Mouse (Mus musculus) neural tube, embryonic 11.5 days (tissue): ENCODE measurements around the gene Lypd6b. TPM values are rescaled to one million over a fixed set of nuclear protein-coding genes. Genes with fewer than 3 reads are reported as not detected.

Experiments used
- ATAC-seq: fragments of 200-750 bp; cut with Nextera tagmentation; 2 replicates; pipeline ENCODE4 v1.8.0; 2017; ENCODE audit warnings: moderate number of reproducible peaks, mild to moderate bottlenecking, moderate TSS enrichment, moderate library complexity; ENCODE audit not compliant: insufficient read depth, low FRiP score, low TSS enrichment
- DNase-seq: peaks from one replicate; pipeline ENCODE4 v3.0.0-alpha.2; 2015; ENCODE audit warnings: low spot score
- H3K27ac ChIP-seq: fragments of 300-500 bp; sonication (generic); 2 replicates; pipeline ENCODE4 v1.5.1; 2014; ENCODE audit warnings: low read depth, mild to moderate bottlenecking, low read length
- H3K27me3 ChIP-seq: fragments of 300-500 bp; sonication (generic); 2 replicates; pipeline ENCODE4 v1.6.1; 2014; ENCODE audit warnings: mild to moderate bottlenecking, low read length, mixed read lengths; ENCODE audit not compliant: control insufficient read depth, insufficient read depth
- H3K36me3 ChIP-seq: fragments of 300-500 bp; sonication (generic); 2 replicates; pipeline ENCODE4 v1.6.1; 2014; ENCODE audit warnings: mild to moderate bottlenecking, low read length, moderate library complexity, mixed read lengths; ENCODE audit not compliant: control insufficient read depth, insufficient read depth
- H3K4me1 ChIP-seq: fragments of 300-500 bp; sonication (generic); 2 replicates; pipeline ENCODE4 v1.6.1; 2014; ENCODE audit warnings: low read length, mixed read lengths; ENCODE audit not compliant: control insufficient read depth, insufficient read depth
- H3K4me2 ChIP-seq: fragments of 300-500 bp; sonication (generic); 2 replicates; pipeline ENCODE4 v1.6.1; 2014; ENCODE audit warnings: low read depth, mild to moderate bottlenecking, moderate library complexity
- H3K4me3 ChIP-seq: fragments of 300-500 bp; sonication (generic); 2 replicates; pipeline ENCODE4 v1.5.1; 2014; ENCODE audit warnings: low read depth, low read length
- H3K9ac ChIP-seq: fragments of 300-500 bp; sonication (generic); 2 replicates; pipeline ENCODE4 v1.6.1; 2014; ENCODE audit warnings: mild to moderate bottlenecking, low read length
- H3K9me3 ChIP-seq: fragments of 300-500 bp; sonication (generic); 2 replicates; pipeline ENCODE4 v1.6.1; 2016; ENCODE audit warnings: low read length; ENCODE audit not compliant: control insufficient read depth
- WGBS: fragments of 180-500 bp; shearing (Covaris S2); extraction: QIAGEN DNeasy Blood & Tissue Kit; methylation state at CpG from one replicate; pipeline ENCODE4 v1.1.7; 2014; 5-methylcytosine and 5-hydroxymethylcytosine counted together
- polyA plus RNA-seq: library from polyadenylated mRNA; unstranded; fragments of >200 nt; fragmentation: Nextera tagmentation; extraction: Ambion mirVana; gene quantifications from 2 replicates; pipeline ENCODE4 v1.2.1, GENCODE M21; 2014

Lypd6b gene
- polyA plus RNA-seq, 1 experiment from 2014 or later, result 1.3 TPM

- WGBS, result 9% methylated on average over 1 of the region's 1 CpGs
- H3K36me3 ChIP-seq, result no peaks in the 10 kb centered on the region
- no peak for DNase-seq
Measured at GRCm38 (mm10) chr2:49825588-49825987, 38.1 kb downstream of the Lypd6b start.

DNA sequence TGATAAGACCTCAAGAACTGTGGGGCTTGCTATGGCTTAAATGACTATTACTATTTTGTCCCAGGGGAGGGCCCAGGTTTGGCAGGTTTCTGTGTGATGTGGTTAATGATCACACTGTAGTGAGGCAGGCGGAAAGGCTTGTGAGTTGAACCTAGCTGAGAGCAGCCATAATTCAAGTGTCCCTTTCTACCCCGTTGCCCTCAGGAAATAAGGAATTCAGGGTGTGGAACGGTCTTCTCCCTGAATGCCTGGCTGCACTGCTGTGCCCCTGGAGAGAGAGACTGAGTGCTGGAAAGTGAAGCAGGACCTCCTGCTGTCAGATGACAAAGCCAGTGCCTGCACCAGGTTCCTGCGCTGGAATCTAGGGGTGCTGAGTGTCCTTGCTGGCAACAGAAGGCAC, 40.3 kb downstream of the Lypd6b start:
- Histone ChIP-seq H3K9ac (no peak overlapping the region), H3K4me2 (no peak overlapping the region), H3K4me3 (no peak overlapping the region), H3K36me3 (no peaks in the 10 kb centered on the region), H3K9me3 (no peaks in the 10 kb centered on the region), H3K27ac (no peak overlapping the region), H3K4me1 (no peaks in the 10 kb centered on the region), H3K27me3 (no peaks in the 10 kb centered on the region)
- ATAC-seq, result no peak
- DNase-seq, result no peak
- 20% methylated on average over 4 of the region's 4 CpGs for WGBS

More at GRCm38 (mm10) chr2:49825588-49825987, 38.1 kb downstream of the Lypd6b start:
- Histone ChIP-seq H3K9me3 (no peaks in the 10 kb centered on the region), H3K4me3 (no peak overlapping the region), H3K9ac (no peak overlapping the region), H3K4me2 (no peak overlapping the region), H3K4me1 (no peaks in the 10 kb centered on the region), H3K27ac (no peak overlapping the region), H3K27me3 (no peaks in the 10 kb centered on the region)
- ATAC-seq, result no peak

GRCm38 (mm10) chr2:49830369-49830768, 42.9 kb downstream of the Lypd6b start:
- no peaks in the 10 kb centered on the region for H3K4me1 ChIP-seq
- no peak for DNase-seq
- no peak overlapping the region for H3K27ac ChIP-seq
- WGBS, result 96% methylated on average over 3 of the region's 3 CpGs
- no peak overlapping the region for H3K4me3 ChIP-seq
- H3K9me3 ChIP-seq, result no peaks in the 10 kb centered on the region
- no peak for ATAC-seq
- no peaks in the 10 kb centered on the region for H3K27me3 ChIP-seq
- no peaks in the 10 kb centered on the region for H3K36me3 ChIP-seq
- H3K4me2 ChIP-seq, result no peak overlapping the region
- H3K9ac ChIP-seq, result no peak overlapping the region

DNA sequence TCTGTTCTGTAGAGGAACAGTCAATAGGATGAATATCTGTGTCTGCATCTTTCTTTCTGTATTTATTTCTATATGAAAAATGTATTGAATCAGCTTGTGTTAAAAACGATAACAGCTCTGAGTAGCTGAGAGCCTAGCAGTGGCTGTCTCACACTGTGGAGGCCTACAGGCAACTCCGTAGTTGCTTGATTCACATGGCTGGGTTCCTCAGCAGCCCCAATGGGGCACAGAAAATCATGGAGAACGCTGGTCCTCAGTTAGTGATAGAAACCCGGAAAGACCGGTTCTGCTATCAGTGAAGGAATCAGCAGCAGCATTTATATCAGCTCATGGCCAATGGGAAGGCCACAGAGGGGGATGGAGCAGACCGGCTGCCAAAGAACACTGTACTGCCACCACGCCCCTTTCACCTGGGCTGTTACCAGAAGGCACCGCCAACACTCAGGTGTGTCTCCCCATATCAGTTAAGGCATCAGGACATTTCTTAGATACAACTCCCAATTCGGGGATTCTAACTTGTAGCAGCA, 44.9 kb downstream of the Lypd6b start:
- DNase-seq, result no peak
- H3K27ac ChIP-seq, result no peak overlapping the region
- H3K4me2 ChIP-seq, result no peak overlapping the region
- H3K9ac ChIP-seq, result no peak overlapping the region
- no peaks in the 10 kb centered on the region for H3K27me3 ChIP-seq
- H3K36me3 ChIP-seq, result no peaks in the 10 kb centered on the region
- H3K4me3 ChIP-seq, result no peak overlapping the region
- 88% methylated on average over 9 of the region's 9 CpGs for WGBS
- no peak for ATAC-seq
- H3K9me3 ChIP-seq, result no peaks in the 10 kb centered on the region
- H3K4me1 ChIP-seq, result no peaks in the 10 kb centered on the region

DNA sequence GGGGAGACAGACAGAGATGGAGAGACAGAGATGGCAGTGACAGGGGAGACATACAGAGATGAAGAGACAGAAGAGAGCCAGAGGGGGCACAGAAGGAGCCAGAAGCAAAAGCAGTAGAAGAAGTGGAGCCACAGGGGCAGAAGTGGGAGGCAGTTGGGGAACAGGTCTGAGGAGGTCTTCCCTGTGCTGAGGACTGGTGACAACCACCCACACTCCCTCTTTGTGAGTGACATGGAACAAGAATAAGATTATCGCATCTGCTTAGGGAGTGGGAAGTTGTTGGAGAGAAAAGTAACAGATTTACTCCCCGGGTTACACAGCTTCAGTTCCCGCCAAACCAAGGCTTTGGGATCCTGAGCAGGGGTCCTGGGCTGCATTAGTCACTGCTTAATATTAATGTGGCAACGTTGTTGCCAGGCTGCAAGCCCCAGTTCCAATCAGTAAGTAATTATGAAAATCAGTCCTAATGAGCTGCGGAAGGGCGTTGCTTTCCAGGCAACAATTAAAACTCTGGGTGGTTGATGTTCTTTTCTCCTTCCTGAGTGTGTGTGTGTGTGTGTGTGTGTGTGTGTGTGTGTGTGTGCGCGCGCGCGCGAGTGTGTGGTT, 50.1 kb downstream of the Lypd6b start:
- H3K27ac ChIP-seq, result no peak overlapping the region
- 67% methylated on average over 12 of the region's 12 CpGs for WGBS
- no peaks in the 10 kb centered on the region for H3K4me1 ChIP-seq
- no peaks in the 10 kb centered on the region for H3K27me3 ChIP-seq
- H3K9me3 ChIP-seq, result no peaks in the 10 kb centered on the region
- ATAC-seq (no peak), DNase-seq (no peak)
- no peak overlapping the region for H3K4me3 ChIP-seq
- H3K4me2 ChIP-seq, result no peak overlapping the region
- no peaks in the 10 kb centered on the region for H3K36me3 ChIP-seq
- H3K9ac ChIP-seq, result no peak overlapping the region

DNA sequence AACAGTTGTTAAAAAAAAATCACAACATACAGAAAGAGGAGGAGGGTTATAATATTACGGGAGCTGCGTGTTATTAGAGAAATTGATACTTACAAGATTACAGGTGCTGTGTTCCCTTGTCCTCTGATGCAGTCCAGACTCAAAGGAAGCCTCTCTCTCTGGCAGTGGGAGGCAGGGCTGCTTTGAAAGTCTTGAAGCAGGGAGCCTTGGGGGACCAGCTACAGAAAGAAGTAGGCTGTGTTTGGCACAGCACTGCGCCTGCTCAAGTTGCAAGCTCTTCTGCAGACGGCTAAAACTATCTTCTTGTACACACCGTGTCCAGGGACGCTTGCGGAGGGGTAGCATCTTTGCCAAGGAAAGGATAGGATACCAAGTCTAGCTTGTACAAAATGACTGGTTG, 51.1 kb downstream of the Lypd6b start:
- no peaks in the 10 kb centered on the region for H3K4me1 ChIP-seq

GRCm38 (mm10) chr2:49840573-49840972, 53.1 kb downstream of the Lypd6b start:
- 54% methylated on average over 6 of the region's 6 CpGs for WGBS
- Histone ChIP-seq H3K27me3 (no peaks in the 10 kb centered on the region), H3K9me3 (no peaks in the 10 kb centered on the region), H3K4me3 (no peak overlapping the region), H3K36me3 (no peaks in the 10 kb centered on the region), H3K4me1 (no peaks in the 10 kb centered on the region), H3K9ac (no peak overlapping the region), H3K27ac (no peak overlapping the region), H3K4me2 (no peak overlapping the region)
- ATAC-seq (no peak), DNase-seq (peak; percentile 19)

More for the DNA sequence above, 51.1 kb downstream of the Lypd6b start:
- H3K27me3 ChIP-seq, result no peaks in the 10 kb centered on the region
- no peak overlapping the region for H3K4me2 ChIP-seq
- H3K4me3 ChIP-seq, result no peak overlapping the region
- 78% methylated on average over 7 of the region's 7 CpGs for WGBS
- H3K27ac ChIP-seq, result no peak overlapping the region
- H3K9ac ChIP-seq, result no peak overlapping the region
- H3K9me3 ChIP-seq, result no peaks in the 10 kb centered on the region
- H3K36me3 ChIP-seq, result no peaks in the 10 kb centered on the region
- DNase-seq (no peak), ATAC-seq (no peak)

DNA sequence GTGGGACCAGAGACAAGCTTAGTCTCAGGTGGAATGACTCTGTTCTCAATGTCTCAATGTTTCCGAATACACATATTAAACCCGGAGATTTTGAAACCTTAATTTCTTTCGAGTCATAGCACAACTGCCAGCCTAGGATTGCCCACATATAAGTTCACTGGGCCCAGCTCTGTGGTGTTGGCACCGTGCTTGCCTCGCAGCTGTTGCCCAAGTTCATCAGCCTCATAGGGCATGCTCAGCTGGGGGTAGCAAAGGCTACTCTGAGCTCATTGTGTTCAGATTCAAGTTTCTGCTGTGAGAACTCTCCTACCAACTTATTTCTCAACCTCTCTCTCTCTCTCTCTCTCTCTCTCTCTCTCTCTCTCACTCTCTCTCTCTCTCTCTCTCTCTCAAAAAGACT, 53.6 kb downstream of the Lypd6b start:
- ATAC-seq (no peak), DNase-seq (no peak)

GRCm38 (mm10) chr2:49845104-49845503, 57.6 kb downstream of the Lypd6b start:
- Histone ChIP-seq H3K27ac (no peak overlapping the region), H3K4me2 (no peak overlapping the region), H3K9ac (no peak overlapping the region), H3K4me3 (no peak overlapping the region), H3K9me3 (no peaks in the 10 kb centered on the region), H3K4me1 (no peaks in the 10 kb centered on the region), H3K36me3 (no peaks in the 10 kb centered on the region), H3K27me3 (no peaks in the 10 kb centered on the region)
- 34% methylated on average over 7 of the region's 7 CpGs for WGBS
- peak; percentile 21 for DNase-seq
- no peak for ATAC-seq

More for the DNA sequence above, 53.6 kb downstream of the Lypd6b start:
- Histone ChIP-seq H3K4me1 (no peaks in the 10 kb centered on the region), H3K9me3 (no peaks in the 10 kb centered on the region), H3K27me3 (no peaks in the 10 kb centered on the region), H3K4me2 (no peak overlapping the region), H3K27ac (no peak overlapping the region), H3K4me3 (no peak overlapping the region), H3K9ac (no peak overlapping the region), H3K36me3 (no peaks in the 10 kb centered on the region)
- 91% methylated on average over 5 of the region's 5 CpGs for WGBS
